Mouse (Mus musculus): Measurements from ENCODE around the gene Tmem208. TPM values are rescaled to one million over a fixed set of nuclear protein-coding genes. Genes with fewer than 3 reads are reported as not detected.

The Tmem208 gene
- total and polyA plus RNA-seq, 2 experiments from 2014 or later, result 76.4 to 126 TPM

- Histone ChIP-seq H3K36me3 (ENCODE audit: insufficient read depth) (peaks cover 35% of the 10 kb centered on the region), H3K4me3 (ENCODE audit: low read depth, low read length) (peak overlapping the region; percentile 96), H3K9me3 (ENCODE audit: low read length) (no peaks in the 10 kb centered on the region), H3K4me1 (ENCODE audit: insufficient read depth) (0 out of 2 replicates have a peak, but pooled peaks cover 9% of the 10 kb centered on the region), H3K27ac (ENCODE audit: low read depth, low read length) (no peak overlapping the region), H3K4me2 (ENCODE audit: low read depth) (peak overlapping the region; percentile 89), H3K9ac (peak overlapping the region; percentile 95), H3K27me3 (ENCODE audit: insufficient read depth, low read length) (no peaks in the 10 kb centered on the region)
- no peak for DNase-seq
- WGBS, result 60% methylated on average over 18 of the region's 18 CpGs
- no peak for TF ChIP-seq CTCF (IDR thresholded peaks at IDR 0.05; ENCODE audit: low read depth)
- no peak for ATAC-seq
Observed at GRCm38 (mm10) chr8:105298351-105299252, 27.6 kb upstream of the Tmem208 start.

DNA sequence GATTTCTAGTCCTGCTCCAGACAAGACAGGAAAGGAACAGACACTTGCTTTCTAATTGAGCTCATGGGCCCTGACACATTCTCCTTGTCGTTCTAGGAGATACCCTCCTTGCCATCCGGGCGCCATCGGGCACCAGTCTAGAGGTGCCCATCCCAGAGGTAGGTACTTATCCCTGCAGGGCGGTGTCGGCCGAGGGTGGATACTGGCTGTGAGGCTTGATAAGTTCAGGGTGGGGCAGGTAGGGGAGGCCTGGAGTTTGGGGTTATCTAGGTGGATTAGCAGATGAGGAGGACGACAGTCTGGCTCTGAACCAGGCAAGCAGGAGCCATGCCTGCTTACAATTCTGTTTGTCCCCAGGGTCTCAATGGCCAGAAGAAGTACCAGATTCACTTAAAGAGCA lies 26.2 kb upstream of the Tmem208 start:
- H3K4me1 ChIP-seq (ENCODE audit: insufficient read depth), result 0 out of 2 replicates have a peak, but pooled peaks cover 9% of the 10 kb centered on the region
- H3K36me3 ChIP-seq (ENCODE audit: insufficient read depth), result peaks cover 47% of the 10 kb centered on the region
- no peak for TF ChIP-seq CTCF (IDR thresholded peaks at IDR 0.05; ENCODE audit: low read depth)
- 95% methylated on average over 8 of the region's 8 CpGs for WGBS
- no peak overlapping the region for H3K9ac ChIP-seq
- H3K4me3 ChIP-seq (ENCODE audit: low read depth, low read length), result no peak overlapping the region
- no peak overlapping the region for H3K27ac ChIP-seq (ENCODE audit: low read depth, low read length)
- ATAC-seq (no peak), DNase-seq (no peak)
- no peak overlapping the region for H3K4me2 ChIP-seq (ENCODE audit: low read depth)
- H3K27me3 ChIP-seq (ENCODE audit: insufficient read depth, low read length), result no peaks in the 10 kb centered on the region
- H3K9me3 ChIP-seq (ENCODE audit: low read length), result no peaks in the 10 kb centered on the region

DNA sequence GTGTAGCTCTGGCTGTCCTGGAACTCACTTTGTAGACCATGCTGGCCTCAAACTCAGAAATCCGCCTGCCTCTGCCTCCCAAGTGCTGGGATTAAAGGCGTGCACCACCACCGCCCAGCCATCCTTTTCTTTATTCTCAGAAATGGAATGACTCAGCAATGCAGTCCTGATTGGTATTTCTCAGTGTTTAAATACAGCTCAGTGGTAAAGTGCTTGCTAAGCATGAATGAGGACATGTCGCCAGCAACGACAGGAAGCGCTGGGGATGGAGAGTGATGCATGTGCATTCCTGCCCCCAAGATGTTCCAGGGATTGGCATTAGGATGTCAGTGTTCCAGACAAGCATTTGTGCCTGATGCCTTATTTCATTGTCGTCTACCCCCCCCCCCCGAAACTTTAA lies 22.8 kb upstream of the Tmem208 start:
- DNase-seq, result no peak
- Histone ChIP-seq H3K36me3 (ENCODE audit: insufficient read depth) (peaks cover 68% of the 10 kb centered on the region), H3K4me2 (ENCODE audit: low read depth) (no peak overlapping the region), H3K9me3 (ENCODE audit: low read length) (no peaks in the 10 kb centered on the region), H3K27me3 (ENCODE audit: insufficient read depth, low read length) (no peaks in the 10 kb centered on the region), H3K9ac (no peak overlapping the region), H3K4me3 (ENCODE audit: low read depth, low read length) (no peak overlapping the region), H3K27ac (ENCODE audit: low read depth, low read length) (no peak overlapping the region), H3K4me1 (ENCODE audit: insufficient read depth) (peaks cover 10% of the 10 kb centered on the region; the same call in 1 of the 2 replicates)
- WGBS, result 89% methylated on average over 8 of the region's 8 CpGs
- ATAC-seq, result no peak
- no peak for TF ChIP-seq CTCF (IDR thresholded peaks at IDR 0.05; ENCODE audit: low read depth)

DNA sequence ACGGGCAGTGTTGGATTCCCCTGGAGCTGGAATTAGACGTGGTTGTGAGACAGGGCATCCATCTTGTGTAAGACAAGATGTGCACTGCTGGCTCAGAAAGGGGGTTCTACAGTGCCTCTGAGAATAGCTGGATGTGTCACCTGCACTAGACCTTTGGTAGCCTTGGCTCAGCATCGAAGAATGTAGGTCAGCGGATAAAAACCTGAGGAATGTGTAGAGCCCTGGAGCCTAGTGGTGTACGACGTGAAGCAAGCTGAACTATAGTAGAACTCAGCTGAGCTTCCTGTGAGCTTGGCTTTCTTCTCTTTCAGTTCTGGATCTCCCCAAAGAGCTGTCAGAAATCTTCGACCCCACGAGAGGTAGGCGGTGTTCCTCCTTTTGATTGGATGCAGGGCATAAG lies 22.3 kb upstream of the Tmem208 start:
- Histone ChIP-seq H3K36me3 (ENCODE audit: insufficient read depth) (peaks cover 73% of the 10 kb centered on the region), H3K27ac (ENCODE audit: low read depth, low read length) (no peak overlapping the region), H3K4me3 (ENCODE audit: low read depth, low read length) (no peak overlapping the region), H3K27me3 (ENCODE audit: insufficient read depth, low read length) (no peaks in the 10 kb centered on the region), H3K4me2 (ENCODE audit: low read depth) (no peak overlapping the region), H3K9me3 (ENCODE audit: low read length) (no peaks in the 10 kb centered on the region), H3K4me1 (ENCODE audit: insufficient read depth) (peaks cover 5% of the 10 kb centered on the region; the same call in 1 of the 2 replicates), H3K9ac (no peak overlapping the region)
- 86% methylated on average over 9 of the region's 9 CpGs for WGBS
- DNase-seq (no peak), ATAC-seq (no peak)
- no peak for TF ChIP-seq CTCF (IDR thresholded peaks at IDR 0.05; ENCODE audit: low read depth)

GRCm38 (mm10) chr8:105304325-105305210 lies 21.6 kb upstream of the Tmem208 start:
- no peak overlapping the region for H3K4me3 ChIP-seq (ENCODE audit: low read depth, low read length)
- H3K36me3 ChIP-seq (ENCODE audit: insufficient read depth), result peaks cover 78% of the 10 kb centered on the region
- no peaks in the 10 kb centered on the region for H3K27me3 ChIP-seq (ENCODE audit: insufficient read depth, low read length)
- no peak overlapping the region for H3K4me2 ChIP-seq (ENCODE audit: low read depth)
- no peaks in the 10 kb centered on the region for H3K9me3 ChIP-seq (ENCODE audit: low read length)
- no peak overlapping the region for H3K9ac ChIP-seq
- H3K4me1 ChIP-seq (ENCODE audit: insufficient read depth), result peaks cover 4% of the 10 kb centered on the region; the same call in 1 of the 2 replicates
- WGBS, result 61% methylated on average over 9 of the region's 9 CpGs
- ATAC-seq, result no peak
- no peak for TF ChIP-seq CTCF (IDR thresholded peaks at IDR 0.05; ENCODE audit: low read depth)
- no peak overlapping the region for H3K27ac ChIP-seq (ENCODE audit: low read depth, low read length)
- DNase-seq, result no peak

GRCm38 (mm10) chr8:105305211-105306145 lies 20.7 kb upstream of the Tmem208 start, which contains the start of gene Elmo3:
Gene Elmo3, plus strand, starts transcription at chr8:105305601.
- H3K4me2 ChIP-seq (ENCODE audit: low read depth), result peak within 1 kb of the TSS; percentile 26
- peaks cover 4% of the 10 kb centered on the region; the same call in 1 of the 2 replicates for H3K4me1 ChIP-seq (ENCODE audit: insufficient read depth)
- no peak within 1 kb of the TSS for H3K4me3 ChIP-seq (ENCODE audit: low read depth, low read length)
- DNase-seq (no peak), ATAC-seq (peak; percentile 56)
- H3K27ac ChIP-seq (ENCODE audit: low read depth, low read length), result no peak within 1 kb of the TSS
- H3K9ac ChIP-seq, result peak within 1 kb of the TSS; percentile 10; the same call in 1 of the 2 replicates
- H3K27me3 ChIP-seq (ENCODE audit: insufficient read depth, low read length), result no peaks in the 10 kb centered on the region
- peak; percentile 22; the same call in 1 of the 2 replicates for TF ChIP-seq CTCF (IDR thresholded peaks at IDR 0.05; ENCODE audit: low read depth)
- H3K36me3 ChIP-seq (ENCODE audit: insufficient read depth), result peaks cover 78% of the 10 kb centered on the region
- WGBS, result 10% methylated on average over 30 of the region's 30 CpGs
- no peaks in the 10 kb centered on the region for H3K9me3 ChIP-seq (ENCODE audit: low read length)
